Mouse (Mus musculus): Measurements from ENCODE around the gene Jsrp1. TPM values are rescaled to one million over a fixed set of nuclear protein-coding genes. Genes with fewer than 3 reads are reported as not detected.

Gene Jsrp1
- polyA plus RNA-seq, 1 experiment from 2014 or later = 0.31 TPM

DNA sequence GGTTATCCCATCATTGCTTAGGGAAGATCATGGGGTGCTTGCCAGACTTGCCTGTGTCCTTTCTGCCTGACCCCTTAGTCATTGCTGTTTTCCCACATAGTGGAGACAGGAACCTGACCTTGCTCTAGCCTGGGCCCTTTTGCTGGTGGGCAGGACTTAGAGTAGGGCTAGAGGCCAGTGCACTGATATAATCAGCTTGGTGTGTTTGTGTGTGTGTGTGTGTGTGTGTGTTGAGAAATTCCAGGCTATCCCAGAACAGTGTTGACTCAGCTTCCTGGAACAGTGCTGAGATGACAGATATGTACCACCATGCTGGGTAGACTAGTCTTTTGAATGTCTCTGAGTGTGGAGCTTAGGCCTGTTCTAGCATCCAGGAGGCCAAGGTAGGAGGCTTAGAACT, 33.7 kb downstream of the Jsrp1 start:
- Histone ChIP-seq H3K9ac (replicated peaks) (no peak overlapping the region), H3K4me1 (peaks cover under 1% of the 10 kb centered on the region), H3K36me3 (peaks cover 91% of the 10 kb centered on the region), H3K27ac (replicated peaks) (no peak overlapping the region), H3K27me3 (no peaks in the 10 kb centered on the region), H3K4me2 (replicated peaks) (no peak overlapping the region), H3K4me3 (no peak overlapping the region), H3K9me3 (no peaks in the 10 kb centered on the region)
- no peak for ATAC-seq (replicated peaks)

DNA sequence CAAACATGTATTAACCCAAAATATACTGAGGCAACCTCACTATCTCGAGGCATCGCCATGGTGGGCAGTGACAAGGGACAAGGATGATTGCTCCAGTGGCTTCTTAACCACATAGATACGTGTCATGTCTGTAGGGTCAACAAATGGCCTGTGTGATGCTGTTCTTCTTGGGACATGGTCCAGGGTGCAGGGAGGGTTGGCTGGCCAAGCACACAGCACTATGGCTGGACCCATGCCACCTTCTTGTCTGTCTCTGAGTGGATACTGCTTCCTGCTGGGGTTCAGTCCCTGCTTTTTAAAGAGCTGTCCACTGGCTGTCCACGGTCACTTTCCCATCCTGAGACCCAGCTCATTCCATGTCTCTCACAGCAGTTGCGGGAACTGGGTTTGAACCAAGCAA, 36.2 kb downstream of the Jsrp1 start:
- ATAC-seq (replicated peaks) = no peak
- H3K4me2 ChIP-seq (replicated peaks) = no peak overlapping the region
- WGBS = 93% methylated on average over 5 of the region's 5 CpGs
- peaks cover 88% of the 10 kb centered on the region for H3K36me3 ChIP-seq
- H3K4me1 ChIP-seq = peaks cover 10% of the 10 kb centered on the region
- no peak overlapping the region for H3K9ac ChIP-seq (replicated peaks)
- no peaks in the 10 kb centered on the region for H3K9me3 ChIP-seq
- H3K4me3 ChIP-seq = no peak overlapping the region
- no peaks in the 10 kb centered on the region for H3K27me3 ChIP-seq
- no peak overlapping the region for H3K27ac ChIP-seq (replicated peaks)

DNA sequence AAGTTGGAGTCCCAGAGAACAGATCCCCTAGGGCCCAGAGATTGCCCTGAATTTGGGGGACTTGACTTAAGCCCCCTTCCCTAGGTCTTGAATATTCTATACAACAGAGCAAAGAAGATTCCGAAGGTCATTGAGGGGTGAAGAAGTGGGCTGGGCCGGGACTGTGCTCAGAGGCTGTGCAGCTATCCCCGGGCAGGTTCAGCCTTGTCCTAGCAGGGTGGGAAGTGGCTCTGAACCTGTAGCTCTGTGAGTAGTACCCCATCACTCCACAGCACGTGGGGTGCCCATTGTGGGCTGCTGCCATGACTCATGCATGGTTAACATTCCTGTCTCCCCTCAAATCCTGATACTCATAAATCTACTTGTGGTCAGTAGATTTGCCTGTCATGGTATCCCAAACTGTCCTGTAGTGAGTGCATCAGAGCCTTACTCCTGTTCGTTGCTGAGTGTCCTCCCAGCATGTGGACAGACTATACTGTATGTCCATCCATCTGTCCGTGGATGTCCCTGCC, 36.9 kb downstream of the Jsrp1 start:
- H3K9me3 ChIP-seq = no peaks in the 10 kb centered on the region
- ATAC-seq (replicated peaks) = no peak
- H3K36me3 ChIP-seq = peaks cover 88% of the 10 kb centered on the region
- no peak overlapping the region for H3K4me3 ChIP-seq
- H3K4me1 ChIP-seq = peaks cover 10% of the 10 kb centered on the region
- H3K27me3 ChIP-seq = no peaks in the 10 kb centered on the region
- WGBS = 85% methylated on average over 6 of the region's 6 CpGs
- no peak overlapping the region for H3K4me2 ChIP-seq (replicated peaks)
- H3K27ac ChIP-seq (replicated peaks) = no peak overlapping the region
- no peak overlapping the region for H3K9ac ChIP-seq (replicated peaks)

DNA sequence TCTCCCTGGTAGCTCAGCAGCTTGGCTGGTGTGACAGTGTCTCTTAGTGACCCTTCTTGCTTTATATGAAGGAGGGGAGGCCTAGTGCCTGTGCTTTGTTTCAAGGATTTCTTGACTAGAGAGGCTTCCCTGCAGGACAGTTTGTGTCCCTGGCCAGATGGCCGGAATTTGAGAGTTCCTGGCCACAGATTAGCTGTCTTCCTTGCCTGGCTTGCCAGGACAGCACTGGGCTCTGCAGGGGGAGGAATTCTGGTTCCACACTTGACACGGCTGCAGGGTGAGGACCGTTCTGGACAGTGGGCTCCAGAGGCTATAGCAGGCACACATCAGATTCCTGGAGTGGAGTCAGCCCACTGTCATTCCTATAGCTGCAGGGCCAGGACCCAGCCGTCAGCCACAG, 37.6 kb downstream of the Jsrp1 start:
- 86% methylated on average over 4 of the region's 4 CpGs for WGBS
- Histone ChIP-seq H3K9me3 (no peaks in the 10 kb centered on the region), H3K27ac (replicated peaks) (no peak overlapping the region), H3K4me2 (replicated peaks) (no peak overlapping the region), H3K4me1 (peaks cover 10% of the 10 kb centered on the region), H3K4me3 (no peak overlapping the region), H3K9ac (replicated peaks) (no peak overlapping the region), H3K27me3 (no peaks in the 10 kb centered on the region), H3K36me3 (peaks cover 89% of the 10 kb centered on the region)
- ATAC-seq (replicated peaks) = no peak

DNA sequence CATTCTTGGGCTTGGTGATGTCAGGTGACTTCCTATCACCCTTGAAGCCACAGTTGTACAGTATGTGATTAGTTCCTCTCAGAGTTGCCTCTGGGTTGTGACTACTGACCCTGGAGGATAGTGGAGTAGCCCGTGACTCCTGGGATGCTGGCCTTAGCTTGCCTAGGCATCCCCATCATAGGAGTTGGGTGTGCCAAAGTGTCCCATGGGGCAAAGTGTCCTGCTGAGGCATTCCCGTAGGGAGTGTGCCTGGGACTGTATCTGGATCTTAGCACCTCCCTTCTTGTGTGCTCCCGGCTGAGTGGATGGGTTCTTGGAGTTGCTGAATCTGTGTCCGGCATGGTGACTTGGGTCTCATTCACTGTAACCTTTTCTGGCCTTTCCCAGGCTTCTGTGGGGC, 38.3 kb downstream of the Jsrp1 start:
- WGBS = 92% methylated on average over 4 of the region's 4 CpGs
- no peak overlapping the region for H3K9ac ChIP-seq (replicated peaks)
- H3K36me3 ChIP-seq = peaks cover 90% of the 10 kb centered on the region
- no peak overlapping the region for H3K4me2 ChIP-seq (replicated peaks)
- ATAC-seq (replicated peaks) = no peak; the same call in none of the 2 replicates
- H3K27ac ChIP-seq (replicated peaks) = peak overlapping the region; percentile 63; the same call in 1 of the 2 replicates
- H3K9me3 ChIP-seq = no peaks in the 10 kb centered on the region
- H3K4me3 ChIP-seq = no peak overlapping the region
- H3K4me1 ChIP-seq = peaks cover 10% of the 10 kb centered on the region
- H3K27me3 ChIP-seq = no peaks in the 10 kb centered on the region

DNA sequence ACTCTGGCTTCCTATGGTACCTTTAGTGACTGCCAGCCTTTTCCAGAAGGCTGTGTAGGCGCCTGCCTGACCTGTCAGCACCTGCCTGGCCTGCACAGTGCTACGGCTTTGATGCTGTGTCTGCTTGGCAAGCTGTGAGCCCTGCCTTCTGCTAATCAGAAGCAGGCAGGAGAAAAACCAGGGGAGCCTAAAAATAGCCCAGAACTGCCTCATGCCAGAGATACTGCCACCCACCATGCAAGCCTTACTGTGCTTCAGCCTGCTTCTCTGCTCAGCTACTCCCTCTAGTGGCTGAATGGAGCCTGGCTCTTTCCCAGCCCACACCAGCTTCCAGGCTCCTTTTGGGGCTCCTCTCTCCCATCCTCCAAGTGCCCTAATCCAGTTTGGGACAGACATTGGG, 38.7 kb downstream of the Jsrp1 start:
- Histone ChIP-seq H3K27ac (replicated peaks) (peak overlapping the region; percentile 63), H3K4me1 (peaks cover 10% of the 10 kb centered on the region), H3K36me3 (peaks cover 90% of the 10 kb centered on the region), H3K9me3 (no peaks in the 10 kb centered on the region), H3K4me3 (no peak overlapping the region), H3K4me2 (replicated peaks) (no peak overlapping the region), H3K27me3 (no peaks in the 10 kb centered on the region), H3K9ac (replicated peaks) (0 out of 2 replicates have a peak overlapping the region, but pooled peaks have one; percentile 25)
- ATAC-seq (replicated peaks) = peak; percentile 71
- 67% methylated on average over 2 of the region's 2 CpGs for WGBS

DNA sequence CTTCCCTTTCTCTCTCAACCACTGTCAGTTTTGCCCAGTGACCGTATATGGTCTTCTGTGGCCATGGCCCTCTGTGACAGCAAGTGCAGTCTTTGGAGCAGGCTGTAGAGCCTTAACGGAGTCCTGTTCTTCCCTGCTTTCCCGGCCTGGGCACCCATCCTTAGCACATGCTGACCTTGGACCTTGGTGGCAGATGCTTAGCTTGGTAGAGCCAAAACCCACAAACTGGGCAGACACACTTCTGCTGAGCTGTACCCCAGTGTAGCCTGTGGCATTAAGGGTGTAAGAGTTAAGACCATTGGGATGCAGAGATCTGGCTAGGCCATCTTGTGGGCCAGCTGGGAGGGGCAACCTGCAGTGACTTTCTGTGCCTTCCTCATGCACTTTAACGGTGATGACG, 39.5 kb downstream of the Jsrp1 start:
- H3K36me3 ChIP-seq = peaks cover 88% of the 10 kb centered on the region
- no peak overlapping the region for H3K4me2 ChIP-seq (replicated peaks)
- ATAC-seq (replicated peaks) = no peak
- H3K4me3 ChIP-seq = no peak overlapping the region
- H3K9ac ChIP-seq (replicated peaks) = no peak overlapping the region
- no peaks in the 10 kb centered on the region for H3K27me3 ChIP-seq
- peak overlapping the region; percentile 63; the same call in 1 of the 2 replicates for H3K27ac ChIP-seq (replicated peaks)
- no peaks in the 10 kb centered on the region for H3K9me3 ChIP-seq
- 85% methylated on average over 5 of the region's 5 CpGs for WGBS
- peaks cover 10% of the 10 kb centered on the region for H3K4me1 ChIP-seq

DNA sequence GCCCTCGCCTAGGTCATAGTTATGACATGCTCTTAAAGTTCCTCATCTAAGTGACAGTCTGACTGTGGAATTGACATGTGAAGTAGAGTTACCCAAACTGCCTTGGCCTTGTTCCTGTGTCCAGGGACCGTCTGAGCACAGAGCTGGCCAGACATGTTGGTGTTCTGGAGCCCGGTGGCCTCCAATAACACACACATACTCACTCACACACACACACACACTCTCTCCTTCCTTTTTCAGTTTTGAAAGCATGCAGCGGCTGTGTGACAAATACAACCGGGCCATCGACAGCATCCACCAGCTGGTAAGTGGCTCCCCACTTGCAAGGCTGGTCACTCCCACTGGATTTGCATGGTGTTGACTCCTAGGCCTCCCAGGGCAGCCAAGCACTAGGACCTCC, 44.9 kb downstream of the Jsrp1 start:
- no peak overlapping the region for H3K27ac ChIP-seq (replicated peaks)
- no peaks in the 10 kb centered on the region for H3K27me3 ChIP-seq
- no peak overlapping the region for H3K4me3 ChIP-seq
- no peaks in the 10 kb centered on the region for H3K9me3 ChIP-seq
- H3K4me2 ChIP-seq (replicated peaks) = no peak overlapping the region
- ATAC-seq (replicated peaks) = no peak
- no peaks in the 10 kb centered on the region for H3K4me1 ChIP-seq
- WGBS = 94% methylated on average over 6 of the region's 6 CpGs
- H3K36me3 ChIP-seq = peaks cover 73% of the 10 kb centered on the region
- no peak overlapping the region for H3K9ac ChIP-seq (replicated peaks)

DNA sequence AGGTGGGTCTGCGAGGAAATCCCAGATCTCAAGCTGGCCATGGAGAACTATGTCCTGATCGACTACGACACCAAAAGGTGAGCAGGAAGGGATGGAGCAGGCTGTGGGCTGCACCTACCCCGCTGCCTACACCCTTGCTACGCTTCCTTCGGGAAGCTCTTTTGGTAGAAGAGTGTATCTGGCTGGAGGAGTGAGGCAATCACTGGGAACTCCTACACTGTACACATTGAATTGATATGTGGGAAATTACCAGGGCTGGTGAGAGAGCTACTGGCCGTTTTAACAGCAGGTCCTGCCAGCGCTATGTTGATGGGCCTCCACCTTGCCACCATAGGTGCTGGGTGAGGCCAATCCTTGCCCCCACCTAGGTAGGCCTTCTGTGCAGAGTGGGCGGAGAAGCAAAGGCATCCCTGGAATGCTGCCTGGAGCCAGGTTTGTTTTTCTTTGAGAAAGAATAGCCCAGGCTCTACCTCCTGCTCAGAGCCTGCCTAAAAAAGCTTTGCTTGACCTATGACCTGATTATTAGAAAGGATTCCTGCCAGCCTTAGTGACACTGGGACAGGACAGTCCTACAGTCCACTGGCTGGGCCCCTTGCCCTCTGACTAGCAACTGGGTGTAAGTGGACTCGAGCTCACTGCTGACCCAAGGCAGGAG, 47.0 kb downstream of the Jsrp1 start:
- H3K4me3 ChIP-seq = no peak overlapping the region
- no peak overlapping the region for H3K27ac ChIP-seq (replicated peaks)
- no peaks in the 10 kb centered on the region for H3K27me3 ChIP-seq
- no peak for ATAC-seq (replicated peaks)
- H3K4me2 ChIP-seq (replicated peaks) = no peak overlapping the region
- no peaks in the 10 kb centered on the region for H3K9me3 ChIP-seq
- H3K4me1 ChIP-seq = 0 out of 2 replicates have a peak, but pooled peaks cover 2% of the 10 kb centered on the region
- WGBS = 89% methylated on average over 10 of the region's 10 CpGs
- peaks cover 52% of the 10 kb centered on the region for H3K36me3 ChIP-seq
- no peak overlapping the region for H3K9ac ChIP-seq (replicated peaks)

DNA sequence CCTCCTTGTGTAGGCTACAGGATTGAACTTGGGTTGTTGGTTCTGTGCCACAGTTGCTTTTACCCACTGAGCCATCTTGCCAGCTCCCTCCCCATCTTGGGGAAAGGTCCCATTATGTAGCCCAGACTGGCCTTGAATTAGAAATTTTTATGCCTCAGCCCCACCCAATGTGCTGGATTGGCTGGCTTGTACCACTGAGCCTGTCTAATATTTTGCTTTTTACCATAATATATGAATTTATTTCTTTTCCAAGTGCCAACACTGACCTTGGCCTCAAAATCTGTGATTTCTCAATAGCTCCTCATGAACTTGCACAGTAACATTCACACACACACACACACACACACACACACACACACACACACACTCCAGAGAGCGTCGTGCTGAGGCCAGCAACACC, 47.6 kb downstream of the Jsrp1 start:
- Histone ChIP-seq H3K9me3 (no peaks in the 10 kb centered on the region), H3K4me1 (peaks cover 6% of the 10 kb centered on the region), H3K27ac (replicated peaks) (no peak overlapping the region), H3K36me3 (peaks cover 47% of the 10 kb centered on the region), H3K4me3 (no peak overlapping the region), H3K9ac (replicated peaks) (no peak overlapping the region), H3K4me2 (replicated peaks) (no peak overlapping the region), H3K27me3 (no peaks in the 10 kb centered on the region)
- ATAC-seq (replicated peaks) = no peak
- WGBS = 88% methylated on average over 2 of the region's 2 CpGs

DNA sequence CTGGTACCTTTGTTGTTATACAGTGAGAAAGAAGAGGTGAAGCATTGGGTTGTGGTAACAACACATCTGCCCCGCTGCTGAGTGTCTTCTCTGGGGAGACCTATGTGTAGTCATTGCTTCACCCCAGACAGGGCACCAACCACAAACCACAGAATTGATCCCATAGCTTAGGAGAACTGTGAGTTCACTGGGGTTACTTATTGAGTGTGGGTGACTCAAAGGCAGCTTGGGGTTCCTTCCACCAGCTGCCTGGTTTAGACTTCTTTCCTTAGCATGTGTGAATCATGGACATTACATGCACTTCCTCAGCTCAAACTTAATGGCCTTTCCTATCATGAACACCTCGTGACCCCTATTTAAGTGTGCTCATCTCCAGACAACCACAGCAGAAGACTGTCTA, 49.8 kb downstream of the Jsrp1 start:
- no peaks in the 10 kb centered on the region for H3K9me3 ChIP-seq
- no peak overlapping the region for H3K27ac ChIP-seq (replicated peaks)
- peaks cover 23% of the 10 kb centered on the region for H3K4me1 ChIP-seq
- H3K27me3 ChIP-seq = no peaks in the 10 kb centered on the region
- H3K9ac ChIP-seq (replicated peaks) = no peak overlapping the region
- H3K4me2 ChIP-seq (replicated peaks) = no peak overlapping the region
- no peak for ATAC-seq (replicated peaks)
- 92% methylated on average over 2 of the region's 2 CpGs for WGBS
- peaks cover 27% of the 10 kb centered on the region for H3K36me3 ChIP-seq
- no peak overlapping the region for H3K4me3 ChIP-seq

DNA sequence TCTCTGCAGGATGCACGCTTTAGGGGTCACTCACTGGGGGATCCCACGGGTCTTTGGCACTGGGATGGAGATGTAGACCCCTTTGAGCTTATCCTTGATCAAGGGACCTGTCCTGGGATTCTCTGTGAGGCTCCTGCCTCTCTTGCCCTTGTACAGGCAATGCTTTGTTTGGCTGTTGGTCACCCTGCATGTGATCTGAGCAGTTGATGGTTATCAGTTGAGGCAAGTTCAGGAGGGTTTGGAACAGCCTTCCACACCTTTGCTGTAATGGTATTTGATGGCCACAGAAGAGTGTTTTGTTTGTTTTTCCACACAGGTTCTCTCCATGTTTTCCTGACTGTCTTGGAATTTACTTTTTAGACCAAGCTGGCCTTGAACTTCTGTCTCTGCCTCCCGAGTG, 51.5 kb downstream of the Jsrp1 start:
- no peaks in the 10 kb centered on the region for H3K27me3 ChIP-seq
- H3K9me3 ChIP-seq = no peaks in the 10 kb centered on the region
- WGBS = 84% methylated on average over 3 of the region's 3 CpGs
- H3K36me3 ChIP-seq = peaks cover 13% of the 10 kb centered on the region
- no peak overlapping the region for H3K4me3 ChIP-seq
- no peak for ATAC-seq (replicated peaks)
- peaks cover 39% of the 10 kb centered on the region for H3K4me1 ChIP-seq
- no peak overlapping the region for H3K9ac ChIP-seq (replicated peaks)
- H3K27ac ChIP-seq (replicated peaks) = no peak overlapping the region
- no peak overlapping the region for H3K4me2 ChIP-seq (replicated peaks)

All from forebrain, embryonic 15.5 days (tissue).